Mouse (Mus musculus): Measurements from ENCODE around the gene Leap2. TPM values are rescaled to one million over a fixed set of nuclear protein-coding genes. Genes with fewer than 3 reads are reported as not detected.

Gene Leap2
- total and polyA plus RNA-seq, 3 experiments: 0.24 TPM; not detected in 2

- no peaks in the 10 kb centered on the region for H3K79me2 ChIP-seq (ENCODE audit: control insufficient read depth, insufficient read depth, low read length, poor library complexity)
- H3K9me3 ChIP-seq (replicated peaks; ENCODE audit: insufficient read depth, low read length): no peaks in the 10 kb centered on the region
- TF ChIP-seq MYC (IDR thresholded peaks at IDR 0.05; ENCODE audit: low read depth, low read length) (no peak), TAL1 (IDR thresholded peaks at IDR 0.05; ENCODE audit: low read length) (no peak), ELF1 (IDR thresholded peaks at IDR 0.05; ENCODE audit: low read depth, low read length) (no peak), JUND (IDR thresholded peaks at IDR 0.05; ENCODE audit: low read depth, low read length) (no peak), NELFE (IDR thresholded peaks at IDR 0.05; ENCODE audit: low read depth, low read length) (no peak), HCFC1 (IDR thresholded peaks at IDR 0.05; ENCODE audit: low read depth, low read length) (no peak), SMC3 (IDR thresholded peaks at IDR 0.05; ENCODE audit: low read depth, low read length) (no peak), ZKSCAN1 (IDR thresholded peaks at IDR 0.05; ENCODE audit: low read depth, low read length) (no peak), CHD2 (IDR thresholded peaks at IDR 0.05; ENCODE audit: low read length) (no peak), MYB (IDR thresholded peaks at IDR 0.05; ENCODE audit: low read depth, low read length) (no peak), EP300 (IDR thresholded peaks at IDR 0.05; ENCODE audit: low read depth in 1 of 2, low read length in 2 of 2) (no peak), E2F4 (IDR thresholded peaks at IDR 0.05; ENCODE audit: borderline replicate concordance, low read depth, low read length) (no peak), ZC3H11A (IDR thresholded peaks at IDR 0.05; ENCODE audit: low read depth, low read length) (no peak), MEF2A (IDR thresholded peaks at IDR 0.05; ENCODE audit: extremely low read depth, insufficient replicate concordance, low read depth, low read length, poor library complexity, severe bottlenecking) (no peak), MAFK (IDR thresholded peaks at IDR 0.05; ENCODE audit: borderline replicate concordance, low read depth, low read length) (no peak), USF1 (IDR thresholded peaks at IDR 0.05; ENCODE audit: low read depth, low read length) (no peak), MAX (IDR thresholded peaks at IDR 0.05; ENCODE audit: low read length) (no peak), RCOR1 (IDR thresholded peaks at IDR 0.05; ENCODE audit: low read depth, low read length) (no peak)
- no peak overlapping the region for H3K9ac ChIP-seq (ENCODE audit: control insufficient read depth, low read depth, low read length, poor library complexity, severe bottlenecking)
- peaks cover 0 to 3% of the 10 kb centered on the region in 2 experiments; a peak in 2 of 4 replicates for H3K36me3 ChIP-seq (ENCODE audit: control insufficient read depth in 1 of 2, insufficient read depth in 2 of 2, low read length in 2 of 2)
- H3K4me3 ChIP-seq (ENCODE audit: control insufficient read depth in 1 of 2, insufficient read depth in 1 of 2, low read depth in 2 of 2, low read length in 2 of 2): no peak overlapping the region
- no peak for DNase-seq (ENCODE audit: low read depth, low spot score)
- H3K4me1 ChIP-seq (ENCODE audit: control insufficient read depth in 1 of 2, insufficient read depth in 2 of 2, low read length in 2 of 2): peaks cover 0 to 7% of the 10 kb centered on the region in 2 experiments; a peak in 2 of 4 replicates
- H3K27ac ChIP-seq (ENCODE audit: control insufficient read depth, low read depth, low read length): no peak overlapping the region
- H3K27me3 ChIP-seq (ENCODE audit: control insufficient read depth in 1 of 2, insufficient read depth in 2 of 2, low read length in 2 of 2): peaks cover 20 to 22% of the 10 kb centered on the region in 2 experiments
Measured at GRCm38 (mm10) chr11:53447996-53448395, 25.0 kb upstream of the Leap2 start.

GRCm38 (mm10) chr11:53446183-53446582, 23.2 kb upstream of the Leap2 start:
- Histone ChIP-seq H3K9ac (ENCODE audit: control insufficient read depth, low read depth, low read length, poor library complexity, severe bottlenecking) (no peak overlapping the region), H3K27me3 (ENCODE audit: control insufficient read depth in 1 of 2, insufficient read depth in 2 of 2, low read length in 2 of 2) (peaks cover 9 to 14% of the 10 kb centered on the region in 2 experiments), H3K79me2 (ENCODE audit: control insufficient read depth, insufficient read depth, low read length, poor library complexity) (no peaks in the 10 kb centered on the region), H3K36me3 (ENCODE audit: control insufficient read depth in 1 of 2, insufficient read depth in 2 of 2, low read length in 2 of 2) (peaks cover 0 to 5% of the 10 kb centered on the region in 2 experiments; a peak in 2 of 4 replicates), H3K4me3 (ENCODE audit: control insufficient read depth in 1 of 2, insufficient read depth in 1 of 2, low read depth in 2 of 2, low read length in 2 of 2) (no peak overlapping the region), H3K9me3 (replicated peaks; ENCODE audit: insufficient read depth, low read length) (no peaks in the 10 kb centered on the region), H3K4me1 (ENCODE audit: control insufficient read depth in 1 of 2, insufficient read depth in 2 of 2, low read length in 2 of 2) (peaks cover 0 to 13% of the 10 kb centered on the region in 2 experiments; a peak in 2 of 4 replicates), H3K27ac (ENCODE audit: control insufficient read depth, low read depth, low read length) (no peak overlapping the region)
- no peak for TF ChIP-seq ETS1 (IDR thresholded peaks at IDR 0.05; ENCODE audit: low read depth, low read length)
- TF ChIP-seq BHLHE40 (IDR thresholded peaks at IDR 0.05; ENCODE audit: borderline replicate concordance, low read depth, low read length): no peak
- TF ChIP-seq USF2 (IDR thresholded peaks at IDR 0.05; ENCODE audit: borderline replicate concordance in 1 of 2, insufficient read depth in 1 of 2, low read depth in 1 of 2, low read length in 2 of 2): no peak
- TF ChIP-seq POLR2AphosphoS5 (IDR thresholded peaks at IDR 0.05; ENCODE audit: borderline replicate concordance, low read depth, low read length): no peak
- no peak for TF ChIP-seq GATA1 (IDR thresholded peaks at IDR 0.05; ENCODE audit: low read depth, low read length)
- no peak for TF ChIP-seq JUND (IDR thresholded peaks at IDR 0.05; ENCODE audit: low read depth, low read length)
- no peak for TF ChIP-seq ZKSCAN1 (IDR thresholded peaks at IDR 0.05; ENCODE audit: low read depth, low read length)
- TF ChIP-seq MEF2A (IDR thresholded peaks at IDR 0.05; ENCODE audit: extremely low read depth, insufficient replicate concordance, low read depth, low read length, poor library complexity, severe bottlenecking): no peak
- no peak for TF ChIP-seq CTCF (IDR thresholded peaks at IDR 0.05 in 2 of 3, conservative IDR thresholded peaks at IDR 0.05 in 1 of 3; ENCODE audit: control insufficient read depth in 1 of 3, insufficient read depth in 1 of 3, low read depth in 2 of 3, low read length in 3 of 3, poor library complexity in 1 of 3, severe bottlenecking in 1 of 3)
- TF ChIP-seq GABPA (IDR thresholded peaks at IDR 0.05; ENCODE audit: low read depth, low read length): no peak
- no peak for TF ChIP-seq CHD1 (IDR thresholded peaks at IDR 0.05; ENCODE audit: low read depth, low read length)
- no peak for TF ChIP-seq SMC3 (IDR thresholded peaks at IDR 0.05; ENCODE audit: low read depth, low read length)
- no peak for TF ChIP-seq RAD21 (IDR thresholded peaks at IDR 0.05; ENCODE audit: low read depth, low read length)
- no peak for TF ChIP-seq POLR2A (IDR thresholded peaks at IDR 0.05; ENCODE audit: control insufficient read depth in 1 of 2, insufficient read depth in 1 of 2, low read depth in 1 of 2, low read length in 2 of 2, poor library complexity in 1 of 2)
- TF ChIP-seq MYC (IDR thresholded peaks at IDR 0.05; ENCODE audit: low read depth, low read length): no peak
- no peak for DNase-seq (ENCODE audit: low read depth, low spot score)
